Mouse (Mus musculus) embryonic stem cell, embryonic (primary cell): ENCODE measurements around the gene Hmgcs1.
"Not testable (repeated sequence)": the region's sequence is repeated elsewhere in the genome, so short reads cannot be mapped to it uniquely, and the experiment has no call there.

Experiments
- CTCF ChIA-PET, 4 experiments: fragments of 300-600 bp in 2 of 4; fragments of 350-600 bp in 2 of 4; sonication (Branson Sonifier 250); formaldehyde crosslinking; loops; one replicate each; lab custom pipeline; 2022; ENCODE audit warnings: inconsistent platforms in 2 of 4; lab: Charles Lee
- POLR2A ChIA-PET, 4 experiments: fragments of 300-600 bp in 2 of 4; fragments of 350-600 bp in 2 of 4; sonication (Branson Sonifier 250); formaldehyde crosslinking; loops; one replicate each; lab custom pipeline; 2022; ENCODE audit warnings: antibody characterized with exemption in 4 of 4, inconsistent platforms in 1 of 4; lab: Charles Lee

Hmgcs1 gene

DNA sequence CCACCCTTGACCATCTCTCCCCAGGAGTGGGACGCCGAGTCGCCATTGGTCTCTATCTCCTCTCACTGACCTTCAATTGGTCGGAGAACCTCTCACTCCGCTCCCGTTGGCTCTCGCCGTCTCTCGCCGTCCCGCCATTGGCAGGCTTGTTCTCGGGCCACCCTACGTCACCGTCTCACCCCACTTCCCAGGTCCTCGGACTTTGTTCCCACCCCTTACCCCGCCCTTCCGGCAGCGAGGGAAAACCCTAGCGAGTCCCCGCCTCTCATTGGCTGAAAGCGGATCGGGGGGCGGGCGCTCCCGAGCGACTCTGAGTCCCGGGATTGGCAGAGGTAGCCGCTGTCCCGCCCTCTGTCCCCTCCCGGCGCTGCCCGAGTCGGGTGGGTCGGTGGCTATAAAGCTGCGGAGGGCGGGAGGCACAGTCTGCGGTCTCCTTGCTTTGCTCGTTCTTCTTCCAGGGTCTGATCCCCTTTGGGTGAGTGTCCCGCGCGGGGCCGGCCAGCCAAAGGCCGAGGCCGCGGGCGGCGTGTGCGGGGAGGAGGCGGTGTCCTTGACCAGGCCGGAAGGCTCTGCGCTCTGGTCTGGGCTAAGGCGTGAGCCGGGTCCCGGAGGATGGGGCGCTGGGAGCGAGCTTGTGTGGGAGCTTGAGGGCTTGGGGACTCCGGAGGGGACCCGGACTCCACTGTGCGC is at the start of gene Hmgcs1:
Gene Hmgcs1 (plus strand): TSS at position 341 of the 690 bp plus-strand sequence.
- CTCF ChIA-PET: interaction anchor here in 1 of 4 experiments (0.8 kb wide), 1 partner anchor 111 kb away, joined by 3 read pairs; no protein-coding TSS in a partner anchor
- POLR2A ChIA-PET: interaction anchor here in 3 of 4 experiments (0.6 to 2.5 kb wide), 36 partner anchors 8 to 241 kb away, joined by 3 to 27 read pairs (median 5); partner anchors contain the start of genes Zfp131 (in 2 of the 3), 3110070M22Rik (in 1 of the 3) and Tmem267 (in 1 of the 3)

DNA sequence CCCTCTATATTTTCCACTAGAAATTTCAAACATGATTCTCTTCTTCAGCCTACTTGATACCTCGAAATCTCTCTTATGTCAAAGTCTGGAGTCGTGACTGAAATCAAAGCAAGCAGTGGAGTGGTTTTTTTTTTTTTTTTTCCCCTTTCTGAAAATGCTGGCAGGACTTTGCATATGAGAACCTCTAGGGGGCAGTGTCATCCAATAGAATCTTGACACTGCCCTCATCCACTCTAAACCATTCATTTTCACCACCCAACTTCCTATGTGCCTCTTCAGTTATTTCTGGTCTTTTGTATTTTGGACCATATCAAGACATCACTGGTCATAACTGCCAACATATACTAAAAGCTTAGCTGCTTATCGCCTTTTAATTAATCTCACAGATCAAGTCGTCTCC is 49.7 kb upstream of the Hmgcs1 start:
- CTCF ChIA-PET: no interaction called here
- POLR2A ChIA-PET: no interaction called here

DNA sequence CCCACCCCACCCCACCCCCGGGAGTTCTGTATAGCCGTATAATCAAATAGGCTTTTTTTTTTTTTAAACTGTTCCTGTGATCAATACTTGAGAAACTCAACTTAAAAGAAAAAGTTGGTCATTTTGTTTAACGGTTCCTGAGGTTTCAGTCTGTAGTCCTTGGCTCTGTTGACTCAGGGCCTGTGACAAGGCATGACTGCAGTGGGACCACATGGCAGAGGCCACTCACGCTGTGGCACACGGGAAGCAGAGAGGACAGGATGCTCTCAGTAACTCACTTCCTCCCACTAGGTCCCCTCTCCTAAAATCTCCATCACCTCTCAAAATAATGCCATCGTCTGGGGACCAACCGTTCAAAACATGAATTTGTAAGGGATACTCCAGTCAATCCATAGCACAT is 49.0 kb upstream of the Hmgcs1 start:
- POLR2A ChIA-PET: no interaction called here
- CTCF ChIA-PET: no interaction called here

DNA sequence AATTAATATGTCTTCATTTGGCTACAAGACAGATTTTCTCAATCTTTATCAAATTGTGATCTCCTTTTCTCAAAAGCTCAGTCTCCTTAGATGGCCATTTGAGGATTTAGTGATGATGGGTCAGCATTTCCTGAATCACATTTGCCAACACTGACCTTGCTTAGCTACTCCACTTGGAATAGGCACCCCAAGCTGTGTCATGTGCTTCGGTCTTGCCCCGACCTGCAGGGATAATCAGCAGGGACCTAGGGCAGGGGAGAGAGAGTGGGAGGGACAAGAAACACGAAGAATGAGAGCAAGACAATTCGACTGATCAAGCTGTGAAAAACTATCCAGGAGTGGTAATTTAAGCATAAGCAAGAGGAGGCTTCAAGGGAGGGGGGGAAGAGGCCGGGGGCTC is 45.4 kb upstream of the Hmgcs1 start:
- ChIA-PET POLR2A (interaction anchor here in 2 of 4 experiments (0.6 to 2.7 kb wide), 5 partner anchors 10 to 157 kb away, joined by 3 to 9 read pairs (median 4); partner anchors contain the start of gene Hmgcs1 (in 1 of the 2)), CTCF (no interaction called here)

DNA sequence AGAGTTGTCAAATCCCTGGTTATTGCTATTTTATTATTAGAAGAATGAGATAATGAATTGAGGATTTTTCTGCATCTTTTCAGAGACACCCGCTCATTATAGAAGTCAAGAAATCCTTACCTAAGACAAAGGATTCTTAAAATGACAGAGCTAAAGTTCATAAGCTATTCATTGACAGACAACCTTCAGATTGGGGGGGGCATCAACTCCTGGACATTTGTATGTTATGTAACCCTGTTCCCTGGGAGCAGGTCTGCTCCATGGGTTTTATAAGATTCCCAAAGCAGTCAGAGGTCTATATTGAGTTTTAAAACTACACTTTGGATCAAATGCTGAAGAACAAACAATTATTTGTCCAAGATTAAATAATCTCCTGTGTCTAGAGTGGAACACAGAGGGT is 43.7 kb upstream of the Hmgcs1 start:
- CTCF ChIA-PET: no interaction called here
- POLR2A ChIA-PET: interaction anchor here in 1 of 4 experiments (1.4 kb wide), 1 partner anchor 12 kb away, joined by 3 read pairs; no protein-coding TSS in a partner anchor

DNA sequence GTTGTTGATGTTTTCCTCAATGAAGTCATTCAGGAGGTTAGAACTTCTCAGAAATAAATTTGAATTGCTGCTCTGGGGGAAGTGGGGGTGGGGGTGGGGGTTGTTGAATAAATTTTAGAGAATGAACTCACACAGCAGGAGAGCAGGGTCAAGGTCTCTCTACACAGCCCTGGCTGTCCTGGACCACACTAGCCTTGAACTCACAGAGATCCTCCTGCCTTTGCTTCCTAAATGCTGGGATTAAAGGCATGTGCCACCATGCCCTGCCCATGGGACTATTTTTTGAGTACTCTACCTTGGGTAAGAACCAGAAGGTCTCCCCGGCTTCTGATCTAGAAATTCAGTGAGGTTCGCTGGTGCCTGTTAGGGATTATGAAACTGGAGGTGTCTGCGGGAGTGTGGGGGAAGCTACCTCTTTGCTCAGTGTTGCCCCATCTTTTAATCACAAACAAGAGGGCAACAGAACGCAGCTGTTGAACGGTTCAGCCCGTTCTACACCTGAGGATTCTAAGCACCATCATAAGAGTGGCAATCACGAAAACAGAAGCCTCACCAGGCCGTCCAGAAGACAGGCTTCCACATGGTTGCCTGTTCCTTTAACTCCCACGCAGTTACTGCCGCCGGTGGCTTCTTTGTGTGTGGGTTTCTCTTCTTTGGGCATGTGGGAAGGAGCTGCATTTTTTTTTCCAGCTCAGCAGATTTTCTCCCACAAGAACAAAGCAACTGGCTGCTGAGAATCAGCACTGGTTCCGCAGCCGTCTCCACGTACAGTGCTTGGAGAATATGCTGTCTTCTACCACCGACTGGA is 41.1 kb upstream of the Hmgcs1 start:
- ChIA-PET CTCF (interaction anchor here in 1 of 4 experiments (1.6 kb wide), 1 partner anchor 152 kb away, joined by 3 read pairs; no protein-coding TSS in a partner anchor), POLR2A (interaction anchor here in 1 of 4 experiments (0.7 to 0.9 kb wide), 3 partner anchors 14 to 101 kb away, joined by 3 to 5 read pairs (median 3); no protein-coding TSS in a partner anchor)

DNA sequence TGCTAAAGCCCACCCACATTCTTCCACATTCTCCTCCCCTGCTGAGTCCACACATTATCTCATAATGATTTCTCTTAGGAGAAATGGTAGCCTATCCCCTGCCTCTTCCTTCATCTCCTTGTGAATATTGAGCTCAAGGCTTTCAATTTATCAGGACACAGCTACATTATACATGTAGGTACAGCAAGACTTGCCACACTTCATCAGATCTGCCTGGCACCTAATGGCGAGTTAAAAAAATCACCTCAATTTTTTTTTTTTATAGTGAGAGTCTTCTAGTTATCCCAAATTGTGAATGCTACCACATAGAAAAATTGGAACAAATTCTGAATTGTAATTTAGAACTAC is 40.5 kb upstream of the Hmgcs1 start:
- CTCF ChIA-PET: interaction anchor here in 1 of 4 experiments (1.6 kb wide), 1 partner anchor 152 kb away, joined by 3 read pairs; no protein-coding TSS in a partner anchor
- POLR2A ChIA-PET: interaction anchor here in 1 of 4 experiments (0.8 kb wide), 1 partner anchor 14 kb away, joined by 3 read pairs; no protein-coding TSS in a partner anchor

DNA sequence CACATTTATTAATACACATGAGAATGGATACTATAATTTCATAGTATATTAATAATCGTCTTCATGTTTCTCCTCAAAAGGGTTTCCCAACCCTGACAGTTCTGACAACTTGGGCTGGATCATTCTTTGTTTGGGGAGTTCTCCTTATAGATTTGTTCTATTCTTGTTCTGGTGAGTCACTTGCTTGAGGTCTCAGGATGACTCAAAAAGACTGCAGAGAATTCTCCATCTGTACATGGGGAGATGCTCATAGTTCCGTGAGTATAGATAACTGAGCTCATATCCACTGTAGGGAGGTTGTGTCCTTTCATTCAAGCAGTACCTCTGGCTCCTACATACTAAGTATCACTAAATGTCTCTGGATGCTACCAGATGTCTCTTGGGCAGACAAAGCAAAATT is 35.4 kb upstream of the Hmgcs1 start:
- ChIA-PET CTCF (no interaction called here), POLR2A (interaction anchor here in 1 of 4 experiments (2.5 kb wide), 1 partner anchor 10 kb away, joined by 9 read pairs; no protein-coding TSS in a partner anchor)

DNA sequence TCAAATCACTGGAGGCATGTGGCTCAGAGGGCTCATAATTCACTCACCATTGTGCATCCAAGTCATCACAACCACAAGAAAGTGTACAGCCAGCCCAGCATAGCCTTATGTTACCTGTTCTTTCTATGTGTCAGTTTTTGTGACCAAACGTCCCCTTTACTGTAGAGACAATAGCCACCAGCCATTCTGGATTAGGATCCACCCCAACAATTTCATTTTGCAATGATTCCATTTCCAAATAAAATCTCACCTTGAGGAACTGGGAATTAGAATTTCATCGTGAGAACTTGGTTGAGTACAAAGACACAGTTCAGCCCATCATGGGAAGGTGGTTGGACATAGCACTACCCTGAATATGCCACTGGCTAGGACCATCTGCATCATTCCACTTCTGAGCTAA is 33.9 kb upstream of the Hmgcs1 start:
- POLR2A ChIA-PET: interaction anchor here in 1 of 4 experiments (0.7 kb wide), 1 partner anchor 106 kb away, joined by 3 read pairs; no protein-coding TSS in a partner anchor
- CTCF ChIA-PET: no interaction called here

DNA sequence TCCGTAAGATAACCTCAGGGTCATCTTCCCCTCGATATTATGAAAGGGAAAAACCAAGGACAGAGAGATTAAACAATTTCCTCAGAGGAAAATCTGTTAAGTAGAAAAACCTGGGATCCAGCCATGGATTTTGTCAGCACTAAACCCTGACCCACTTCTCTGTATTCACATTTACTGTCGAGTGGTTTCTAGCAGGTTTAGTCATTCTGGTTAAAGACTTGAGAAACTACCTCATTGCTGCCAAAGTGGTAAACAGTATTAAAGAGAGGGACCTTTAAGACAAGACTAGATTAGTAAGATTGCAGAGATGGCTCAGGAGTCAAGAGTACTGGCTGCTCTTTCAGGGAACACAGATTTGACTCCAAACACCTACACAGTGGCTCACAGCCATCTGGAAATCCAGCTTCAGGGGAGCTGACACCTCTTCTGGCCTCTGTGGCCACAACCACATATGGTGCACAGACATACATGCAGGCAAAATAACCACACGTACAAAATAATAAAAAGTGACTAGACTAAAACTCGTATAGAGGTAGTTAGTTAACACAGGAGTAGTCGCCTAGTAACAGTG is 33.2 kb upstream of the Hmgcs1 start:
- ChIA-PET CTCF (no interaction called here), POLR2A (no interaction called here)

DNA sequence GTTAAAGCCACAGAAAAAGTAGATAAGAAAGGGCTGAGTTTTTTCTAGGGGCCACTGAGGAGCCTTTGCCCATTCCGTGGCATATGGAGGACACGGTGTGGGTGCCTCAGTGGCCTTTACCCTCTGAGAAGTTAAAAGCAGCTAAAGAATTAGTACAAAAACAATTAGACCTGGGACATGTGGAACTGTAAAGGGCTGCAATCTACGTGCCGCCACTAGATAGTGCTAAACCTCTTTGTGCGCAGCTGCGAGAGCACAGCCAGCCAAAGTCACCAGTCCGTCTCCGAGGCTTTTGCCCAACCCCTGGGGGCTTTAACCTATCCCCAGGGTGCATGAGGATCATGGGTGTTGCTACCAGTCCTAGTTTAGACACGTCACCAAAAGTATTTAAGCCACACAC is 28.8 kb upstream of the Hmgcs1 start:
- POLR2A ChIA-PET, CTCF ChIA-PET: not testable (repeated sequence)

DNA sequence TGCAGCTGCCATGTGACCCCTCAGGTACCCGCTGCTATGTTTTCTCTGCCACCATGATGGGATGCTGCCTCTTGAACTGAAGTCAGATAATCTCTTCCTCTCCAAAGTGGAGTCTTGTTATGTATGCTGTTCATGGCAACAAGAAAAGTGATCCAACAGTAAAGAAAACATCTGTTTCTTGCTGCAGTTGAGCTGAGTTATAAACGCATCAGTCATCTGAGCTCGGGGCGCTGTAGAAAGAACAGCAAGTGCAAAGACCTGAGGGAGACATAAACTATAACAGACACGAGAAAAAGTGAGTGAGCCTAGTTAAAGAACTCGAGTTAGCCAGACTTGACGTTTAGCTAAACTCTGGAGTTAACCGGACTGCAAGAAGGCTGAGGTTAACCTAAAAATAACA is 11.4 kb upstream of the Hmgcs1 start:
- POLR2A ChIA-PET: interaction anchor here in 3 of 4 experiments (0.7 to 1.6 kb wide), 3 partner anchors 11 to 55 kb away, joined by 4 to 7 read pairs (median 5); partner anchors contain the start of genes Ccl28 (in 1 of the 3) and Hmgcs1 (in 1 of the 3)
- CTCF ChIA-PET: interaction anchor here in 1 of 4 experiments (0.6 kb wide), 1 partner anchor 74 kb away, joined by 3 read pairs; no protein-coding TSS in a partner anchor

DNA sequence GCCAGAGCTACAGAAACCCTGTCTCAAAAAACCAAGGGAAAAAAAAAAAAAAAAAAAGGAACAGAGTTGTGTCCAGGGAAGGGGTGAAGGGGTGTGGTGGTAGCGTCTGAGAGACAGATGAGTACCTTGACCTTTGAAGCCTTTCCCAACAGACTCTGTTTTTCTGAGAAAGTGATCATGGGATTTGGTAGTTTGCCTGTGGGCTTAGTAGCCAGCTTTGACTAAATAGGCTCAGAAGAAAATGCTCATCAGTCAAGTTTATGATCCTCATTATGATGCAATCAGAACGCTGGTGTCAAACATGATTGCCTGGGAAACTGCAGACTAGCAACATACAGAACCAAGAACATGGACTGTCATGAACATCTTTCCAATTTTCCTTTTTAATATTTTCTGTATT is 10.5 kb upstream of the Hmgcs1 start:
- CTCF ChIA-PET: no interaction called here

DNA sequence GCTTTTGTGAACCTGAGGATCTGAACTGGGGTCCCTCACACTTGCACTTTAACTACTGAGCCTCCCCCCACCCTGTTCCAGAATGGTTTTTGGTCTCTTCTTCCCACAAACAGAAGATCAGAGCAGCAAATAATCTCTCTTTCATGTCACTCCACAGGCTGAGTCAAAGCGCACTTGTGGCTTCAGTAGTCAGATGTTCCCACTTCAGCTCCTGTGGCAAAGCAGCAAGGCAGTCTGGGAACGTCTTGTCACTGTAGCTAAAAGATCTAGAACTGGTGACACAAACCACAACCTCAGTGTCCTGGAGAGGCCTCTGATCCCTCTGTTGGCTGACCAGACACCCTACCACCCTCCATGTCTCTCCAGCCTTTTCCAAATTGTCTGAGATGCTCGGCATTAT is 9.0 kb upstream of the Hmgcs1 start:
- ChIA-PET CTCF (no interaction called here), POLR2A (interaction anchor here in 3 of 4 experiments (0.6 to 1.9 kb wide), 3 partner anchors 9 to 111 kb away, joined by 3 to 7 read pairs (median 6); partner anchors contain the start of gene Hmgcs1 (in 2 of the 3))

More for the DNA sequence above, 10.5 kb upstream of the Hmgcs1 start:
- POLR2A ChIA-PET: interaction anchor here in 2 of 4 experiments (0.9 to 1.6 kb wide), 3 partner anchors 10 to 30 kb away, joined by 3 to 7 read pairs (median 5); partner anchors contain the start of gene Hmgcs1 (in 1 of the 2)

DNA sequence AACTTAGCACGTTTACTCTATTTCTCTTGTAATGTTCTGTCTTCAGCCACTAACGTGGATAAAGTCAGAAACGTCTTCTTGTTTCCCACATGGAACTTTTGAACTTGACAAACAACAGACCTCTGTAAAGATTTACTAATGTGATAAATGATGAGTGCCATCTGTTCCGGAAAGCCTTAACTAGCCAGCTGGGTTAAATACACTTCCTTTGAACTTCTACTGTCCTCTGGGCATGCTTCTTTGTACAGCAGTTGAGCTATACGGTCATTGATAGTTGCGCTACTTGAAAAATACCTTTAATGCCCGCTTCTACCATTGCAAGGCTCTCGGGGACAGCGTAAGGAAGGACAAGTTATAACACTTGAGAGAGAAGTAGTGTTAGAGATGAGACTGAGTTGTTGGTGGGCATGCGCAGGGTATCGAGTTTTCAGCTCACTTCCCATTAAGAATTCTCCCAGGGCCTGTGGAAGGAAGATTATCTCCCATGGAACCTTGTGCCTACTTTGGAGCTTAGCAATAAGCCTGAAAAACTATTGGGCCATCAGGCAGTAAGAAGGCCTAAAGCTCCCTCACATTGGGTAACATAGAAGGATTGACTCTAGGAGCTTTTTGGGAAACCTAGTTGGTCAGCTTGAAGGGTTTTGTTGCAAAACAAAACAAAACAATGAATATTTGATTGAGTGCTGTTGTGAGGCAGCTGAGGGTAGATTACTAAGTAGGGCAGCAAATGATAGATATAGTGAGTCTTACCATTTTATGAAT is 5.6 kb upstream of the Hmgcs1 start:
- POLR2A ChIA-PET: interaction anchor here in 1 of 4 experiments (1.0 to 1.4 kb wide), 2 partner anchors 9 to 107 kb away, joined by 3 to 6 read pairs; partner anchors contain the start of gene Zfp131

DNA sequence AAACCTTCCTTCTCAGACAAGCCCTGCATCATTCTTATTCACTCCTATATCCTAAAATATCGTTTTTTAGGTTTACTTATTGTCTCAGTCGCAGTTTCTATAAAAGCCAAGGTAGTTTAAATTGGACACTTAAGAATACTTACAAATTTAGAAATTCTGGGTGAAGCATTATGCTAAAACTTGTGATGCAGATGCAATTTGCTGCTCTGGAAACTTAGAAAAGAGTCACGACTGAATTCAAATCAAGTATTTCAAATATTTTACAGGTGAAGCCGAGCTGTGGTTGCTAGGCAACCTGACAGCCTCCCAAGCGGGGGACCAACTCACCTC is 505 bp upstream of the Hmgcs1 start:
- POLR2A ChIA-PET: interaction anchor here in 3 of 4 experiments (0.6 to 2.5 kb wide), 25 partner anchors 8 to 201 kb away, joined by 3 to 27 read pairs (median 6); partner anchors contain the start of genes Zfp131 (in 2 of the 3), 3110070M22Rik (in 1 of the 3) and Tmem267 (in 1 of the 3)
- CTCF ChIA-PET: no interaction called here

More for the DNA sequence above, 5.6 kb upstream of the Hmgcs1 start:
- CTCF ChIA-PET: no interaction called here

DNA sequence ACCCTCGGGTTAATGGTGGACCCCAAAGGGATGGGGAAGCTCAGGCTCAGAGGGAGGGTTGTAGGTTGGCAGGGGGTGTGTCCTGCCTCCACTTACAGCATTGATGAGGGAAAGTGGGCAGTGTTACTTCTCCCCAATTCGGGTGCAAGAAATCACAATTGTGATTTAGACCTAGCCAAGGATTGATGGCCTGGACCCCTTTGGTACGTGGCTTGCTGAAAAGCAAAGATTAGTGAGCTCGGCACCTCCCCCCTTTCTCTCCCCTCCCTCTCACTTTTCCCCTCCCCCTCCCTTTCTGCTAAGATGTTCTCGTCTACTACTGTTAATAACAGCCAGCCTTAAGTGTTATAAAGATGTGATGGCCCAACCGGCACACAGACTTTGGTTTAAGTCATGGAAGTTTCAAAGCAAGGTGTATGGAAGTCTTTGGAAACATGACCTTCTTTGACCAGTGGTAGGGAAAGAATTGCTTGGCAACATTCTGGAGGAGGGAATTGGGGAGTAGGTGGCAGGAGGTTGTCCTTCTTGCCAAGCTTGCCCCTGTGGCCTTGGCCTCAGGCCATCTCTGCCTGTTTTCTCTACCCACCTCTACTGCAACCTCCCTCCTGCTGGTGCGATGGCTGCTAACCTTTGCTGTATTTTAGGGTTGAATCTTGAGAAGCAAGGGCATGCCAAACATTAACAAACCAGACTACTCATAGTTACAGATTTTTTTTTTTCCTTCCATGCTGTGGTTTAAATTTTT is 869 bp downstream of the Hmgcs1 start:
- ChIA-PET POLR2A (interaction anchor here in 3 of 4 experiments (0.6 to 2.5 kb wide), 29 partner anchors 9 to 202 kb away, joined by 3 to 27 read pairs (median 5); partner anchors contain the start of gene Zfp131 (in 2 of the 3)), CTCF (interaction anchor here in 1 of 4 experiments (0.8 kb wide), 1 partner anchor 110 kb away, joined by 3 read pairs; no protein-coding TSS in a partner anchor)
